ENCODE assay signal across 8 mouse cellular contexts in the genomic region with DNA sequence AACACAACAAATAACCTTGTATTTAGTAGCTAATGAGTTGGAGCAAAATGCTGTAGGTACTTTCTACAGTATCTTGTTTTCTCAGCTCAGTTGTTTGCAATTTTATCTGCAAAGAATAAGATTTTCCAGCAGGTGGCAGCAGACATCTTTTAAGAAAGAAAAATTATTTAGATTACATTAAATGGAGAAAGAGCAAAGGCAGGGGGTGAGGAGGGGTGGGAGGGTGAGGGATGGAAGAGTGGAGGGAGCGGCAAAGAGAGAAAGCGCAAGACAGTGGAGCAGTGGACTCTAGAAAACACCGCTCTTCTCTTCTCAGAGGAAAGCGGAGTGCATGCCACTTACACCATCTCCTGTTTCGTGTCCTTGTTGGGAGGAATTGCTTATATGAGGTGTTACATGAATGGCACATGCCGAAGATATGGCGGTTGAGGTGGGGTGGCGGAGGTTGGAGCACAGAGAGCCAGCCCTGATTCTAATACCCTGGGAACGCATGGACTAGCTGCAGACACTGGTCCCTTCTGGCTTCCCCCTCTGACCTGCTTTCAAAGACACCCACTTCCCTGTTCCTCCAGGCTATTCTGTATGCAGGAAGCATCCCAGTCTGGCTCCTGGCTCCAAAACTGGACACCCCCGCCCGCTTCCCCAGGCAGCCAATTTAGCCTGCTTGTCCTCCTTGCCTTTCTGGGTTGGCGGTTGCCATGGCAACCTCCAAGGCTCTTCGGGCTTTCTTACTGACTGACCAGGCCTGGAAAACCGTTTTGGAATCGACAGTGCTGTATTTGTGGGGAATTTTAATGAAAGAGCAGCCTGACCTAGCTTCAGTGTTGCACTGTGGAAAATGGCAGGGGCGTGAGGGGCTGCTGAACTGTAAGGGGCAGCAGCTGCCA.
DNase-seq lines count a peak whose midpoint lies in the region; ATAC-seq and TF ChIP-seq lines count a peak whose summit lies in the region.

No protein-coding gene starts in this region.

- intact Hi-C loops in heart, adult 2 months (cut with DNase I): no loop called here

- no peaks in the 10 kb centered on the region for H3K79me2 ChIP-seq in heart, adult 2 months (replicated peaks; ENCODE audit: control insufficient read depth, insufficient read depth, low read length)

- no peaks in the 10 kb centered on the region; the same call in 1 of the 2 replicates for H3K9me3 ChIP-seq in kidney, embryonic 16.5 days (ENCODE audit: low read length)

- H3K27ac ChIP-seq in heart, adult 2 months: no peak overlapping the region; the same call in 1 of the 2 replicates
- H3K27ac ChIP-seq in kidney, embryonic 16.5 days (ENCODE audit: low read length): no peak overlapping the region

- peak; percentile 57 for TF ChIP-seq CTCF in heart, adult 2 months (IDR thresholded peaks at IDR 0.05)

- DNase-seq in ovary, adult 18-20 months (ENCODE audit: low spot score): peak; percentile 66
- DNase-seq in ovary, postnatal 10 days (ENCODE audit: low spot score): no peak
- peak; percentile 72 for DNase-seq in embryo, embryonic 9.5 days (ENCODE audit: extremely low spot score)
- DNase-seq in heart, adult 2 months: peak; percentile 29 to 36
- peak; percentile 12 for DNase-seq in liver
- DNase-seq in retina, embryonic 14.5 days (ENCODE audit: low spot score): peak; percentile 85
- DNase-seq in urinary bladder, adult 18-20 months (ENCODE audit: low spot score in 2 of 2): no peak

- no peak for TF ChIP-seq EP300 in heart, adult 2 months (IDR thresholded peaks at IDR 0.05; ENCODE audit: insufficient read depth, low read depth, low read length)

- H3K4me2 ChIP-seq in kidney, embryonic 16.5 days (replicated peaks; ENCODE audit: low read depth, low read length): peak overlapping the region; percentile 59

- 25% methylated on average over 16 of the region's 16 CpGs for WGBS in heart, adult 2 months
- 26% methylated on average over 16 of the region's 16 CpGs for WGBS in kidney, embryonic 16.5 days

- no peaks in the 10 kb centered on the region for H3K36me3 ChIP-seq in heart, adult 2 months (ENCODE audit: control insufficient read depth, insufficient read depth, low read length)
- no peaks in the 10 kb centered on the region for H3K36me3 ChIP-seq in kidney, embryonic 16.5 days (ENCODE audit: insufficient read depth, low read length)

- H3K9ac ChIP-seq in heart, adult 2 months (ENCODE audit: low read depth, low read length): no peak overlapping the region
- H3K9ac ChIP-seq in kidney, embryonic 16.5 days (replicated peaks; ENCODE audit: low read length): peak overlapping the region; percentile 35

- peak; percentile 75; the same call in 1 of the 2 replicates for ATAC-seq in kidney, embryonic 16.5 days (ENCODE audit: low FRiP score, low TSS enrichment)

- TF ChIP-seq POLR2A in heart, adult 2 months (IDR thresholded peaks at IDR 0.05; ENCODE audit: insufficient read depth, low read depth, low read length): no peak

- no peaks in the 10 kb centered on the region for H3K4me1 ChIP-seq in heart, adult 2 months (ENCODE audit: control insufficient read depth, insufficient read depth, low read length)
- no peaks in the 10 kb centered on the region for H3K4me1 ChIP-seq in kidney, embryonic 16.5 days (ENCODE audit: insufficient read depth, low read length)

- no peak overlapping the region for H3K4me3 ChIP-seq in heart, adult 2 months
- H3K4me3 ChIP-seq in kidney, embryonic 16.5 days (ENCODE audit: low read length): peak overlapping the region; percentile 37

- H3K27me3 ChIP-seq in heart, adult 2 months (ENCODE audit: control insufficient read depth, insufficient read depth, low read length): no peaks in the 10 kb centered on the region
- H3K27me3 ChIP-seq in kidney, embryonic 16.5 days (ENCODE audit: insufficient read depth, low read length): no peaks in the 10 kb centered on the region

Comparison
In these comparisons a context has a peak if more than half of its experiments do, and no peak if none do; other contexts are left out.
1. DNase-seq: peak in ovary, adult 18-20 months (single experiment), embryo, embryonic 9.5 days (single experiment), heart, adult 2 months (2 of 2), liver (single experiment) and retina, embryonic 14.5 days (single experiment); none in ovary, postnatal 10 days (single experiment) and urinary bladder, adult 18-20 months (0 of 2).